Mouse (Mus musculus): Measurements from ENCODE around the gene Zbtb32. TPM values are rescaled to one million over a fixed set of nuclear protein-coding genes. Genes with fewer than 3 reads are reported as not detected.
A peak's percentile ranks its signal among the peaks of the same experiment; 100 is the strongest.

Zbtb32 gene
- polyA plus RNA-seq (2015; fragmentation: Nextera tagmentation; extraction: Ambion mirVana): 0.14 and 0.23 TPM in 2 replicates

DNA sequence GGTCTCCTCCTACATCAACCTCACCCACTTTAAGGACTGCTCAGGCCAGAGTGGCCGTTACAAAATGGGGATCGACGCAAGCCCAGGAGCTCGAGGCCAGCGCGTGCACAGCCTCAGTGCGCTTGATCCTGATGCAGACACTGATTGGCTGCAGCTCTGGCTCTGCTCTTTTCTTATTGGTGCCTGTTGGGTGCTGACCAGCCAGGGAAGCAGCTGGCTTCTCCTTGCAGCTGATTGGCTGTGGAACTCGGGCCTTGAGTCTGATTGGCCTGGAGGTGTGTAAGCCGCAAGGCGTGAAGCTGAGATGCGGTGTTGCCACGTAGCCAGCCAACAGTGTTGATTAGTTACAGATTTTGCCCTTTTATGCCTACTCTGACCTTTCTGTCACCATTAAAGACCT, at the start of gene Zbtb32:
Gene Zbtb32 (minus strand): TSS at position 124 of the 400 bp plus-strand sequence.
- H3K36me3 ChIP-seq: no peaks in the 10 kb centered on the region
- 90% methylated on average over 12 of the region's 12 CpGs for WGBS
- H3K27ac ChIP-seq: peak within 1 kb of the TSS; percentile 35; the same call in 1 of the 2 replicates
- no peak within 1 kb of the TSS for H3K9ac ChIP-seq
- peaks cover 10% of the 10 kb centered on the region for H3K4me1 ChIP-seq (replicated peaks)
- 0 out of 2 replicates have a peak, but pooled peaks cover 2% of the 10 kb centered on the region for H3K27me3 ChIP-seq
- H3K4me2 ChIP-seq: peak within 1 kb of the TSS; percentile 39
- no peak for ATAC-seq (replicated peaks; ENCODE audit: insufficient number of reproducible peaks, insufficient read depth, low FRiP score, low read depth)
- no peaks in the 10 kb centered on the region for H3K9me3 ChIP-seq (replicated peaks)
- no peak within 1 kb of the TSS for H3K4me3 ChIP-seq

DNA sequence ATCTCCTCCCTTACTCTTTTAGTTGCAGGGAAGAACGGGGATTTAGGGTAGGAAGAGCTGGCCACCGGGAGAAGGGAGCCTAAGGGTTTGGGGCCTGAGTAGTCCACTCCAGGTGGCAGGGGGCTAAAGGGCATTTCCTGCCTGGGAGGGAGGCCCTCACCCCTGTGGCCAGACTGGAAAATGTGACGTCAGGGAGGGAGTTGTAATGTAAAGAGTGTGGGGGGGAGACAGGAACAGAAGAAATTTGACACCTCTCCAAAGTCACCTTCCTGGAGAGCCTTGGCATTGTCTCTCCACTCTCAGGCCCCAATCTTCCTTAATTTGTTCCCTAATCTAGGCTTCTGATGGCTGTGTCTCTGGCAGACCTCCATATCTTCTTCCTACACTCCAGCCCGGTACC, 40.4 kb upstream of the Zbtb32 start:
- Histone ChIP-seq H3K4me3 (no peak overlapping the region), H3K27ac (no peak overlapping the region), H3K9ac (no peak overlapping the region), H3K9me3 (replicated peaks) (no peaks in the 10 kb centered on the region), H3K4me1 (replicated peaks) (peaks cover 23% of the 10 kb centered on the region), H3K27me3 (peaks cover 28% of the 10 kb centered on the region), H3K36me3 (peaks cover 38% of the 10 kb centered on the region), H3K4me2 (no peak overlapping the region)
- WGBS: 14% methylated on average over 4 of the region's 4 CpGs
- ATAC-seq (replicated peaks; ENCODE audit: insufficient number of reproducible peaks, insufficient read depth, low FRiP score, low read depth): no peak

DNA sequence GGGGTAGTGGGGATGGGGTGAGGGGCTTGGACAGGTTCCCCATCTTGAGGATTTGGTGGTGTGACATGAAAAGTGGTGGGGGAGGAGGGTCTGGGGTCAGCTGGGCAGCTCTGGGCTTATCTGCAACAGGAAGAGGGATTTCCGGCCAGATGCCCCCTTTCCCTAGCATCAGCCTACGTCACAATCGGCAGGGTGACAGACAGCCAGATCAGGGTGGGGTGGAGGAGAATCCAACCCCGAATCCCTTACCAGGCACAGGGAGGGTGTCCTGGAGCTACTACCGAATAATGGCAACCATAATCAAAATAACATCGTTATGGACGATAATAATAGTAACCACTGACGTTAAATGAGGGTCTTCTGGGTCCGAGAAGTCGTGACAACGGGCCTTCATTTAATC, 37.7 kb upstream of the Zbtb32 start:
- peaks cover 53% of the 10 kb centered on the region for H3K27me3 ChIP-seq
- H3K4me1 ChIP-seq (replicated peaks): peaks cover 27% of the 10 kb centered on the region

GRCm38 (mm10) chr7:30635752-30636151, 37.0 kb upstream of the Zbtb32 start, which contains the start of gene Etv2:
TSS of gene Etv2 (minus strand) at chr7:30635852.
- WGBS: 2% methylated on average over 5 of the region's 5 CpGs
- Histone ChIP-seq H3K4me3 (peak within 1 kb of the TSS; percentile 25), H3K27ac (no peak within 1 kb of the TSS), H3K4me2 (peak within 1 kb of the TSS; percentile 52), H3K4me1 (replicated peaks) (peaks cover 27% of the 10 kb centered on the region), H3K9me3 (replicated peaks) (no peaks in the 10 kb centered on the region), H3K27me3 (peaks cover 55% of the 10 kb centered on the region), H3K36me3 (0 out of 2 replicates have a peak, but pooled peaks cover 5% of the 10 kb centered on the region), H3K9ac (no peak within 1 kb of the TSS)
- ATAC-seq (replicated peaks; ENCODE audit: insufficient number of reproducible peaks, insufficient read depth, low FRiP score, low read depth): no peak

More for the DNA sequence above, 37.7 kb upstream of the Zbtb32 start:
- Histone ChIP-seq H3K4me3 (no peak overlapping the region), H3K9me3 (replicated peaks) (no peaks in the 10 kb centered on the region), H3K36me3 (peaks cover 11% of the 10 kb centered on the region), H3K9ac (no peak overlapping the region), H3K27ac (no peak overlapping the region), H3K4me2 (0 out of 2 replicates have a peak overlapping the region, but pooled peaks have one; percentile 13)
- no peak for ATAC-seq (replicated peaks; ENCODE audit: insufficient number of reproducible peaks, insufficient read depth, low FRiP score, low read depth)
- WGBS: 16% methylated on average over 11 of the region's 11 CpGs

DNA sequence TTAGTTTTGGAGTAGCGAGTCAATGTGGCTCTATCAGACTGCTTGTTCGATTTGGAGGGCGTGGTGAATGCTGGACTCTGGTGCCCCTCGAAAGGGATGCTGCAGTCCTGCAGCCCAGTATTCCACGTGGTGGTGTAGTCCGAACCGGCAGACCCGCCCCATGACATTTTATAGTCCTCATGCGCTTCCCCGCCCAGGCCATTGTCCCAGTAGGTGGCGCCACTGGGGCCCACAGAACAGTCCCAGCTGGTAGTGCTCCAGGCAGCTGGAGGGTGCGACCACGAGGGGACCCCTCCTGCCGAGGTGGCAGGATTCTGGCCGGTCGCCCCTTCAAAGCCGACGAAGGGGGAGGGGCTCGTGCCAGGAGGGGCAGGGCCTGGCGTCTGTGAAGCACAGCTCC, 35.9 kb upstream of the Zbtb32 start:
- Histone ChIP-seq H3K27ac (no peak overlapping the region), H3K4me1 (replicated peaks) (peaks cover 27% of the 10 kb centered on the region), H3K4me3 (peak overlapping the region; percentile 25), H3K9ac (no peak overlapping the region), H3K4me2 (peak overlapping the region; percentile 52), H3K36me3 (no peaks in the 10 kb centered on the region), H3K27me3 (peaks cover 58% of the 10 kb centered on the region), H3K9me3 (replicated peaks) (no peaks in the 10 kb centered on the region)
- WGBS: 1% methylated on average over 20 of the region's 20 CpGs
- peak; percentile 60 for ATAC-seq (replicated peaks; ENCODE audit: insufficient number of reproducible peaks, insufficient read depth, low FRiP score, low read depth)

GRCm38 (mm10) chr7:30633762-30634412, 35.2 kb upstream of the Zbtb32 start:
- Histone ChIP-seq H3K27me3 (peaks cover 58% of the 10 kb centered on the region), H3K27ac (no peak overlapping the region), H3K4me2 (peak overlapping the region; percentile 7; the same call in 1 of the 2 replicates), H3K4me1 (replicated peaks) (peaks cover 23% of the 10 kb centered on the region), H3K9ac (no peak overlapping the region), H3K9me3 (replicated peaks) (no peaks in the 10 kb centered on the region), H3K36me3 (no peaks in the 10 kb centered on the region), H3K4me3 (peak overlapping the region; percentile 25; the same call in 1 of the 2 replicates)
- 8% methylated on average over 27 of the region's 27 CpGs for WGBS
- ATAC-seq (replicated peaks; ENCODE audit: insufficient number of reproducible peaks, insufficient read depth, low FRiP score, low read depth): no peak

GRCm38 (mm10) chr7:30629013-30629412, 30.3 kb upstream of the Zbtb32 start:
- peaks cover 29% of the 10 kb centered on the region for H3K27me3 ChIP-seq
- H3K27ac ChIP-seq: no peak overlapping the region
- peaks cover 5% of the 10 kb centered on the region for H3K36me3 ChIP-seq

GRCm38 (mm10) chr7:30626647-30627046, 27.9 kb upstream of the Zbtb32 start:
- Histone ChIP-seq H3K36me3 (peaks cover 27% of the 10 kb centered on the region), H3K27me3 (peaks cover 7% of the 10 kb centered on the region), H3K9me3 (replicated peaks) (no peaks in the 10 kb centered on the region), H3K4me3 (no peak overlapping the region), H3K4me2 (no peak overlapping the region), H3K9ac (no peak overlapping the region), H3K27ac (no peak overlapping the region), H3K4me1 (replicated peaks) (peaks cover 20% of the 10 kb centered on the region)
- no peak for ATAC-seq (replicated peaks; ENCODE audit: insufficient number of reproducible peaks, insufficient read depth, low FRiP score, low read depth)
- 81% methylated on average over 5 of the region's 5 CpGs for WGBS

More at GRCm38 (mm10) chr7:30629013-30629412, 30.3 kb upstream of the Zbtb32 start:
- ATAC-seq (replicated peaks; ENCODE audit: insufficient number of reproducible peaks, insufficient read depth, low FRiP score, low read depth): no peak
- Histone ChIP-seq H3K9me3 (replicated peaks) (no peaks in the 10 kb centered on the region), H3K4me1 (replicated peaks) (peaks cover 15% of the 10 kb centered on the region), H3K4me3 (no peak overlapping the region), H3K4me2 (no peak overlapping the region), H3K9ac (no peak overlapping the region)

GRCm38 (mm10) chr7:30625530-30626384, 27.0 kb upstream of the Zbtb32 start, which contains the start of gene Cox6b1:
TSS of gene Cox6b1 (minus strand) at chr7:30626151.
- peaks cover 32% of the 10 kb centered on the region for H3K36me3 ChIP-seq
- H3K4me3 ChIP-seq: peak within 1 kb of the TSS; percentile 71
- H3K4me1 ChIP-seq (replicated peaks): peaks cover 24% of the 10 kb centered on the region
- peaks cover 3% of the 10 kb centered on the region; the same call in 1 of the 2 replicates for H3K27me3 ChIP-seq
- peak; percentile 90 for ATAC-seq (replicated peaks; ENCODE audit: insufficient number of reproducible peaks, insufficient read depth, low FRiP score, low read depth)
- WGBS: 1% methylated on average over 44 of the region's 44 CpGs
- peak within 1 kb of the TSS; percentile 73 for H3K9ac ChIP-seq
- H3K27ac ChIP-seq: peak within 1 kb of the TSS; percentile 76
- H3K9me3 ChIP-seq (replicated peaks): no peaks in the 10 kb centered on the region
- H3K4me2 ChIP-seq: peak within 1 kb of the TSS; percentile 69

GRCm38 (mm10) chr7:30619202-30619601, 20.5 kb upstream of the Zbtb32 start:
- Histone ChIP-seq H3K27ac (no peak overlapping the region), H3K9me3 (replicated peaks) (no peaks in the 10 kb centered on the region), H3K4me3 (no peak overlapping the region), H3K9ac (no peak overlapping the region), H3K4me1 (replicated peaks) (peaks cover 13% of the 10 kb centered on the region; the same call in 1 of the 2 replicates), H3K4me2 (no peak overlapping the region), H3K36me3 (peaks cover 74% of the 10 kb centered on the region), H3K27me3 (no peaks in the 10 kb centered on the region)
- 89% methylated on average over 3 of the region's 3 CpGs for WGBS
- ATAC-seq (replicated peaks; ENCODE audit: insufficient number of reproducible peaks, insufficient read depth, low FRiP score, low read depth): no peak

DNA sequence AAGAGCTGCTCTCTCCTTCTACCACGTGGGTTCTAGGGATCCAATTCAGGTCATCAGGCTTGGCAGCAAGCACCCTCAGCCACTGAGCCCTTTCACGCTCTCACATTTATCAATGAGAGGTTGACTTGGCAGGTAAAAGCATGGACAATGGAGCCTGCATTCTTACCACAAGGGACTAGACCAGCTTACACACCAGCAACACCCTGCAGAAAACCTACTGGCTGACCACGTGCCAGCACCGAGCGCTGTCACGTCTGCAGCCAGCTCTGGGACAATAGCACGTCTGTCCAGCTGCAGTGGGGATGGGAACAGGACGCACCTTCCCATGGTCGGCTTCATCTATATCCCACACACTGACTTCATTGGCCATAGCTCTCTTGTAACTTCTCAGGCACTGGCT, 19.9 kb upstream of the Zbtb32 start:
- H3K4me2 ChIP-seq: no peak overlapping the region
- H3K9ac ChIP-seq: no peak overlapping the region
- no peak overlapping the region for H3K27ac ChIP-seq
- H3K9me3 ChIP-seq (replicated peaks): no peaks in the 10 kb centered on the region
- H3K4me3 ChIP-seq: no peak overlapping the region
- no peak for ATAC-seq (replicated peaks; ENCODE audit: insufficient number of reproducible peaks, insufficient read depth, low FRiP score, low read depth)
- WGBS: 94% methylated on average over 9 of the region's 9 CpGs
- peaks cover 68% of the 10 kb centered on the region for H3K36me3 ChIP-seq
- H3K4me1 ChIP-seq (replicated peaks): peaks cover 13% of the 10 kb centered on the region; the same call in 1 of the 2 replicates
- no peaks in the 10 kb centered on the region for H3K27me3 ChIP-seq
